Mouse (Mus musculus): ENCODE results near the gene Garnl3. TPM values are rescaled to one million over a fixed set of nuclear protein-coding genes. Genes with fewer than 3 reads are reported as not detected.

Garnl3 gene
- total and polyA plus RNA-seq, 2 experiments from 2014 or later: 4.0 to 6.1 TPM

DNA sequence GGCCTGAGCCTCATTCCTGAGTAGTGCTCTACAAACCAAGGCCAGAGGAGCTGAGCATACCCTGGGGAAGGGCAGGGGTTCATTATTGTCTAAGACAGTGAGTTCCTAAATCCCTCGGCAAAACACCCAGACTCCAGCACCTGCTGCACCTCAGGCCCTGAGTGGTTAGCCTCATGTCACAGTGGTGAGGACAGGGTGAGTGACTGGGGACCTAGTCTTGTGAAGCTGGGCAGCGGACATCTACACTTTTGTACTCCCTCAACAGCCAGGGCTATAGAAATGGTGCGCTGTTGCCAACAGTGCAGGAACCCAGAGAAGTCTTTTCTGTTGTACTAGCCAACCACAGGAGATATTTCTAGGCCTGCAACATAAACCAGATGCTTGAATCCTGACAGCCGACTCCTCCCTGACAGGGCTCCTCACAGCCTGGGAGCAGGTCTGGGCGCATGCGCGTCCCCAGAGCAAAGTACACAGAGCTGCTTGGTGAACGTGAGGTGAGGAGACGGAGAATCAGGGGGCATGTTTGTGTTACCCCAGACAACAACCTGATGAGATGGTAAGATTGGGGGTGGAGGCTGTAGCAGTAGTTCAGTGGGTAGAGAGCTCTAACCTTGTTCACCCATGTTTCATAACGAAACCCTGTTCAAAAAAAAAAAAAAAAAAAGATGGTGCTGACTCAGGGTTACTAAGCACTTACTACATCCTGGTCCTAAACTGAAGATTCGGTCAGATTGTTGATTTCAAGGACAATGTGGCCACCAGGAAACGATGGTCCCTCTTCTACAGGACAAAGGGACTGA is 46.2 kb upstream of the Garnl3 start:
- Histone ChIP-seq H3K4me2 (ENCODE audit: low read depth, low read length) (0 out of 2 replicates have a peak overlapping the region, but pooled peaks have one; percentile 8), H3K4me1 (ENCODE audit: control insufficient read depth, insufficient read depth) (peaks cover 41% of the 10 kb centered on the region), H3K9me3 (replicated peaks; ENCODE audit: control insufficient read depth, low read length) (no peaks in the 10 kb centered on the region), H3K4me3 (ENCODE audit: low read depth, low read length) (no peak overlapping the region), H3K27ac (ENCODE audit: low read depth) (peak overlapping the region; percentile 79), H3K36me3 (replicated peaks; ENCODE audit: control insufficient read depth, insufficient read depth, low read length) (no peaks in the 10 kb centered on the region), H3K27me3 (ENCODE audit: control insufficient read depth, insufficient read depth, low read length) (no peaks in the 10 kb centered on the region), H3K9ac (replicated peaks; ENCODE audit: low read depth, low read length) (no peak overlapping the region)
- ATAC-seq (ENCODE audit: insufficient read depth, low read depth) (peak; percentile 83), DNase-seq (ENCODE audit: low spot score) (peak; percentile 86)
- 36% methylated on average over 12 of the region's 12 CpGs for WGBS
- TF ChIP-seq CTCF (IDR thresholded peaks at IDR 0.05; ENCODE audit: low read depth): no peak

DNA sequence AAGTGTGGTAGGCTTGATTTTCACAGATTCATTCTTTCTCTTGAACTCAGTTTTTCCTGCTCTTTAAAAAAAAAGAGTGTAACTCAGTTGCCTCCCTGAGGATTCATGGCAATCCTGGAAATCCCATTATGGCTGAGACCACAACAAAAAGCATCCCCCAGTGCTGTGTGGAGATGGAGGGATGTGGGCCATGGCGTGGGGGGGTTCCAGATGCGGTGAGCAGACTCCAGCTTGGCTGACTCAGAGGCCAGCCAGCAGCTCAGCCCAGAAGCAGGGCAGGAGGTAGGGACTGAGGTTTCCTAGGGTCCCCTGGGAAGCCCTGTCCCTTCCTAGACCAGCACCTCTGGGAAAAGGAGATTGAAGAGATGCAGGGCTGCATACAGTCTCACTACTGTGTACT is 45.5 kb upstream of the Garnl3 start:
- peak overlapping the region; percentile 79 for H3K27ac ChIP-seq (ENCODE audit: low read depth)
- no peaks in the 10 kb centered on the region for H3K9me3 ChIP-seq (replicated peaks; ENCODE audit: control insufficient read depth, low read length)
- no peak for ATAC-seq (ENCODE audit: insufficient read depth, low read depth)
- no peak overlapping the region for H3K9ac ChIP-seq (replicated peaks; ENCODE audit: low read depth, low read length)
- no peak for DNase-seq (ENCODE audit: low spot score)
- H3K36me3 ChIP-seq (replicated peaks; ENCODE audit: control insufficient read depth, insufficient read depth, low read length): no peaks in the 10 kb centered on the region
- WGBS: 50% methylated on average over 2 of the region's 2 CpGs
- peaks cover 38% of the 10 kb centered on the region for H3K4me1 ChIP-seq (ENCODE audit: control insufficient read depth, insufficient read depth)
- H3K4me3 ChIP-seq (ENCODE audit: low read depth, low read length): no peak overlapping the region
- H3K4me2 ChIP-seq (ENCODE audit: low read depth, low read length): no peak overlapping the region
- no peaks in the 10 kb centered on the region for H3K27me3 ChIP-seq (ENCODE audit: control insufficient read depth, insufficient read depth, low read length)
- TF ChIP-seq CTCF (IDR thresholded peaks at IDR 0.05; ENCODE audit: low read depth): no peak
- TF ChIP-seq EP300 (IDR thresholded peaks at IDR 0.05; ENCODE audit: low read depth): no peak

- peaks cover 38% of the 10 kb centered on the region for H3K4me1 ChIP-seq (ENCODE audit: control insufficient read depth, insufficient read depth)
Observed at GRCm38 (mm10) chr2:33176516-33176915, 45.1 kb upstream of the Garnl3 start.

GRCm38 (mm10) chr2:33173686-33174085 is 42.2 kb upstream of the Garnl3 start:
- peak overlapping the region; percentile 1; the same call in 1 of the 2 replicates for H3K27ac ChIP-seq (ENCODE audit: low read depth)
- H3K4me1 ChIP-seq (ENCODE audit: control insufficient read depth, insufficient read depth): peaks cover 32% of the 10 kb centered on the region
- TF ChIP-seq EP300 (IDR thresholded peaks at IDR 0.05; ENCODE audit: low read depth): no peak
- TF ChIP-seq CTCF (IDR thresholded peaks at IDR 0.05; ENCODE audit: low read depth): no peak
- no peak overlapping the region for H3K4me3 ChIP-seq (ENCODE audit: low read depth, low read length)
- no peaks in the 10 kb centered on the region for H3K27me3 ChIP-seq (ENCODE audit: control insufficient read depth, insufficient read depth, low read length)
- peak; percentile 34; the same call in 1 of the 2 replicates for ATAC-seq (ENCODE audit: insufficient read depth, low read depth)
- no peak for DNase-seq (ENCODE audit: low spot score)
- 54% methylated on average over 7 of the region's 7 CpGs for WGBS
- no peaks in the 10 kb centered on the region for H3K9me3 ChIP-seq (replicated peaks; ENCODE audit: control insufficient read depth, low read length)
- H3K9ac ChIP-seq (replicated peaks; ENCODE audit: low read depth, low read length): no peak overlapping the region
- H3K4me2 ChIP-seq (ENCODE audit: low read depth, low read length): no peak overlapping the region
- no peaks in the 10 kb centered on the region for H3K36me3 ChIP-seq (replicated peaks; ENCODE audit: control insufficient read depth, insufficient read depth, low read length)

More at GRCm38 (mm10) chr2:33176516-33176915, 45.1 kb upstream of the Garnl3 start:
- TF ChIP-seq EP300 (IDR thresholded peaks at IDR 0.05; ENCODE audit: low read depth) (no peak), CTCF (IDR thresholded peaks at IDR 0.05; ENCODE audit: low read depth) (no peak)
- no peak overlapping the region for H3K4me2 ChIP-seq (ENCODE audit: low read depth, low read length)
- H3K9me3 ChIP-seq (replicated peaks; ENCODE audit: control insufficient read depth, low read length): no peaks in the 10 kb centered on the region
- no peaks in the 10 kb centered on the region for H3K36me3 ChIP-seq (replicated peaks; ENCODE audit: control insufficient read depth, insufficient read depth, low read length)
- H3K27me3 ChIP-seq (ENCODE audit: control insufficient read depth, insufficient read depth, low read length): no peaks in the 10 kb centered on the region
- H3K4me3 ChIP-seq (ENCODE audit: low read depth, low read length): no peak overlapping the region
- no peak for ATAC-seq (ENCODE audit: insufficient read depth, low read depth)
- no peak for DNase-seq (ENCODE audit: low spot score)
- WGBS: 47% methylated on average over 7 of the region's 7 CpGs
- no peak overlapping the region for H3K9ac ChIP-seq (replicated peaks; ENCODE audit: low read depth, low read length)
- H3K27ac ChIP-seq (ENCODE audit: low read depth): peak overlapping the region; percentile 79; the same call in 1 of the 2 replicates

DNA sequence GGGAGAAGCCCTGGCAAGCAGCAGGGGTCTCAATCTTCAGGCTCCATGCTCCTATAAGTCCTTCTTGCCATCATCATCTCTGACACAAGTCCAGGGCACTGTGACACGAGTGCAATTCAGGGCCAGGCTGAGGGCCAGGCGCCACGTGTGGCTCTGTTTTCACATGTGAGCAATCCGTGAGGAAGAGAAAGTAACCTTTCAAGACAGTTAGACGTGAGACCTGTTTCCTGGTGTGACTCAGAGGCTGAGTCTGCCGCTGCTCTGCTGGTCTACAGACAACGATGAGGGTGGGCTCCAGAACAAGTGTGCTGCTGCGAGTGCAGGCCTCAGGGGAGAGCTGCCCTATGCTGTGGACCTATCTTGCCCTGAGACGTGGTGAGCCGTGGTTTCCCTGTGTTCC is 41.7 kb upstream of the Garnl3 start:
- Histone ChIP-seq H3K9me3 (replicated peaks; ENCODE audit: control insufficient read depth, low read length) (no peaks in the 10 kb centered on the region), H3K4me2 (ENCODE audit: low read depth, low read length) (no peak overlapping the region), H3K4me3 (ENCODE audit: low read depth, low read length) (no peak overlapping the region), H3K9ac (replicated peaks; ENCODE audit: low read depth, low read length) (no peak overlapping the region), H3K27me3 (ENCODE audit: control insufficient read depth, insufficient read depth, low read length) (no peaks in the 10 kb centered on the region), H3K36me3 (replicated peaks; ENCODE audit: control insufficient read depth, insufficient read depth, low read length) (no peaks in the 10 kb centered on the region; the same call in 1 of the 2 replicates), H3K4me1 (ENCODE audit: control insufficient read depth, insufficient read depth) (peaks cover 26% of the 10 kb centered on the region; the same call in 1 of the 2 replicates), H3K27ac (ENCODE audit: low read depth) (peak overlapping the region; percentile 1; the same call in 1 of the 2 replicates)
- DNase-seq (ENCODE audit: low spot score) (no peak), ATAC-seq (ENCODE audit: insufficient read depth, low read depth) (no peak)
- 59% methylated on average over 10 of the region's 10 CpGs for WGBS
- no peak for TF ChIP-seq CTCF (IDR thresholded peaks at IDR 0.05; ENCODE audit: low read depth)
- no peak for TF ChIP-seq EP300 (IDR thresholded peaks at IDR 0.05; ENCODE audit: low read depth)
